Mouse (Mus musculus): Measurements from ENCODE around the gene Vmn1r59. TPM values are rescaled to one million over a fixed set of nuclear protein-coding genes. Genes with fewer than 3 reads are reported as not detected.

The Vmn1r59 gene
- total RNA-seq (2023): not detected

DNA sequence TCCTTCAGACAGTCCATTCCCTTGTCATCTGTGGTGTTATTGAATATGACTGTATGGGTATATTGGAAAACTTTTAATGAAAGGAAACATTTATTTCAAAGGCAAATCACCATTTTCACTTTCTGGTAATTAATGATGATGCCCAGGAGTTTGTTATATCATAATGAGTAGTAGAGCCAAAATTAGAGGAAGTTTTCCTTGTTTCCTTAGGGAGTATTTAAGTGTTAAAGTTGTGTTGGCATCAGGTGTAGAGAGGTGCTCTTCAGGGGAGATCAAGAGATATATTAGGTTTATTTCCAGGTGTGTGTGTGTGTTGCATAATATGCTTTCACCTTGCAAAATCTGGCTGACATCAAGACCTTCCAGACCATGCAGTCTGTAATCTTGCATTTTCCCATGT is at the start of gene Vmn1r59:
Gene Vmn1r59 (minus strand): TSS at position 101 of the 400 bp plus-strand sequence.

DNA sequence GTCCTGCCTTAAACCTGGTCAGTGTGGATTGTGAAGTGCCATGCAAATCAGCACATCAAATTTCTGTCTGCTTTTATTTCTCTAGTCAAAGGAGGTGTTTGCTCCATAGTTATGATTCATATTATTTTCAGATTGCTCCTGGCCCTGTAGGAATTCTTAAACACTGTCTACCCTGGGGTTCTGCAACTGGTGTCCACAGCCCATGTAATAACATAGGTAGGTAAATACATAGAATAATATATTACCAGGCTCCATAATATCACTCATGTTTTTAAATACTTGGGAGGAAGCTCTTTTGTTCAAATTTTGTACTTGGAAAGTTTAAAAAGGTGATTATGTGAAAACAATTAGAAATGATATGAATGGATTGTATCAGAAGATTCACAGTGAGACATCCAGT is 37.3 kb upstream of the Vmn1r59 start, which contains the start of gene Vmn2r28:
Gene Vmn2r28 (minus strand): TSS at position 101 of the 400 bp plus-strand sequence.

DNA sequence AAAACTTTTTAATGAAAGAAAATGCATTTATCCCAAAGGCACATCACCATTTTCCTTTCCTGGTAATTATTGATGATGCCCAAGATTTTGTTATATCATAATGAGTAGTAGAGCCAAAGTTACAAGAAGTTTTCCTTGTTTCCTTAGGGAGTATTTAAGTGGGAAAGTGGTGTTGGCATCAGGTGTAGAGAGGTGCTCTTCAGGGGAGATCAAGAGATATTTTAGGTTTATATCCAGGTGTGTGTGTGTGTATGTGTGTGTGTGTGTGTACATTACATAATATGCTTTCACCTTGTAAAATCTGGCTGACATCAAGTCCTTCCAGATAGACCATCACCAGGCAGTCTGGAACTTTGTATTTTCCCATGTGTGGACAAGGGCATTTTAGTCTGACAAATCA is 43.3 kb downstream of the Vmn1r59 start, which contains the start of gene Vmn1r58:
Gene Vmn1r58 (minus strand): TSS at position 101 of the 400 bp plus-strand sequence.

Other genes with a start within 250 kb of the Vmn1r59 start
- gene Vmn1r57, start 238.3 kb downstream of the Vmn1r59 start, total RNA-seq (2023): not detected
- gene Gm5065, start 106.2 kb downstream of the Vmn1r59 start, total RNA-seq (2023): not detected
- gene Nlrp2, start 105.7 kb downstream of the Vmn1r59 start, total RNA-seq (2023): not detected
- gene Vmn1r58, start 43.4 kb downstream of the Vmn1r59 start, total RNA-seq (2023): not detected
- not detected for gene Vmn2r28, start 37.2 kb upstream of the Vmn1r59 start, total RNA-seq (2023)
- not detected for gene Vmn1r60, start 90.5 kb upstream of the Vmn1r59 start, total RNA-seq (2023)
- not detected for gene Vmn1r61, start 156.5 kb upstream of the Vmn1r59 start, total RNA-seq (2023)
- not detected for gene Vmn1r62, start 216.9 kb upstream of the Vmn1r59 start, total RNA-seq (2023)

All from B cell, adult 67 days (primary cell).